Mouse (Mus musculus): ENCODE measurements around the gene Sf3a1.

The Sf3a1 gene

DNA sequence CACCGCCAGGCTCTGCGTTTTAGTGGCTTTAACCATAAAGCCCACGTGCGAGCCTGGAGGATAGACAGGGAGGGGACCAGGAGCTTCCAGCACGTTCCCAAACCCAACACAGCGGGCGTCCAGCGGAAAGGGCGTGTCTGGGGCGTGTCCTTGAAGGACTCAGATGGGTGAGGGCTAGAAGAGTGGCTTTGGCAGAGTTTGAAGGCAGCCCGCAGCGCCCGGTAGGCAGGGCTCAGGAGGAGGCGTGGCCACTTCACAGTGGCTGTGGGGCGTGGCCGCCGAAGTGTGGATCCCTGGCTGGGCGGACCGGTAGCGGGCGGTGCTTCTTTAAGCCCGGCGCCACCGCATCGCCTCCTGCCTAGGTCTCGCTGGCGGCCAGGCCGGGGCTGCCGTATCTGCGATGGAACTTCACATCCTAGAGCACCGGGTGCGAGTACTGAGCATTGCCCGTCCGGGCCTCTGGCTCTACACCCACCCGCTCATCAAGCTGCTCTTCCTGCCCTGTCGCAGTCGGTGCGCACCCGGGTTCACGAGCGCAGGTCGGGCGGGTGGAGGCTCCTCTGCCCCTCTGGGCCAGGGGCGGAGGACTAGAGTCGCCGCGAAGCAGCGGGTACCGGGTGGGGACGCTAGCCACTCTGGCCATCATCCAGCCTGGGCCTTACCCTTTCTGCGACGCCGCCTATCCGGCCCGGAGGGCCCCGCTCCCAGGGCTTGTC is 57.9 kb downstream of the Sf3a1 start, which contains the start of gene Castor1:
Castor1 (plus strand) TSS at position 312 of the 716 bp plus-strand sequence.
- peaks cover 87% of the 10 kb centered on the region for H3K4me1 ChIP-seq (replicated peaks; ENCODE audit: low read depth, low read length)
- peak within 1 kb of the TSS; percentile 90 for H3K4me3 ChIP-seq (replicated peaks; ENCODE audit: low read length)
- no peaks in the 10 kb centered on the region for H3K27me3 ChIP-seq (ENCODE audit: insufficient read depth, low read length)
- TF ChIP-seq POU5F1 (IDR thresholded peaks at IDR 0.05; ENCODE audit: borderline replicate concordance, low read length) (no peak), NANOG (IDR thresholded peaks at IDR 0.05; ENCODE audit: borderline replicate concordance, low read length) (no peak)
- peaks cover 66% of the 10 kb centered on the region for H3K36me3 ChIP-seq (ENCODE audit: insufficient read depth, low read length)
- no peaks in the 10 kb centered on the region for H3K9me3 ChIP-seq (ENCODE audit: low read length)

GRCm38 (mm10) chr11:4218637-4219036 is 58.5 kb downstream of the Sf3a1 start:
- Histone ChIP-seq H3K9me3 (ENCODE audit: low read length) (no peaks in the 10 kb centered on the region), H3K4me1 (replicated peaks; ENCODE audit: low read depth, low read length) (peaks cover 87% of the 10 kb centered on the region), H3K27me3 (ENCODE audit: insufficient read depth, low read length) (no peaks in the 10 kb centered on the region), H3K4me3 (replicated peaks; ENCODE audit: low read length) (peak overlapping the region; percentile 90), H3K36me3 (ENCODE audit: insufficient read depth, low read length) (peaks cover 61% of the 10 kb centered on the region)
- TF ChIP-seq NANOG (IDR thresholded peaks at IDR 0.05; ENCODE audit: borderline replicate concordance, low read length) (no peak), POU5F1 (IDR thresholded peaks at IDR 0.05; ENCODE audit: borderline replicate concordance, low read length) (no peak), CTCF (conservative IDR thresholded peaks at IDR 0.05; ENCODE audit: low read length) (no peak)

- no peaks in the 10 kb centered on the region for H3K27me3 ChIP-seq (ENCODE audit: insufficient read depth, low read length)
These were observed 59.2 kb downstream of the Sf3a1 start for GRCm38 (mm10) chr11:4219317-4219751.

GRCm38 (mm10) chr11:4219908-4220307 is 59.8 kb downstream of the Sf3a1 start:
- H3K9me3 ChIP-seq (ENCODE audit: low read length) = no peaks in the 10 kb centered on the region
- H3K36me3 ChIP-seq (ENCODE audit: insufficient read depth, low read length) = peaks cover 48% of the 10 kb centered on the region

More at GRCm38 (mm10) chr11:4219317-4219751, 59.2 kb downstream of the Sf3a1 start:
- H3K9me3 ChIP-seq (ENCODE audit: low read length) = no peaks in the 10 kb centered on the region
- H3K4me3 ChIP-seq (replicated peaks; ENCODE audit: low read length) = peak overlapping the region; percentile 90
- peaks cover 86% of the 10 kb centered on the region for H3K4me1 ChIP-seq (replicated peaks; ENCODE audit: low read depth, low read length)
- peaks cover 54% of the 10 kb centered on the region for H3K36me3 ChIP-seq (ENCODE audit: insufficient read depth, low read length)
- TF ChIP-seq CTCF (conservative IDR thresholded peaks at IDR 0.05; ENCODE audit: low read length) = no peak

DNA sequence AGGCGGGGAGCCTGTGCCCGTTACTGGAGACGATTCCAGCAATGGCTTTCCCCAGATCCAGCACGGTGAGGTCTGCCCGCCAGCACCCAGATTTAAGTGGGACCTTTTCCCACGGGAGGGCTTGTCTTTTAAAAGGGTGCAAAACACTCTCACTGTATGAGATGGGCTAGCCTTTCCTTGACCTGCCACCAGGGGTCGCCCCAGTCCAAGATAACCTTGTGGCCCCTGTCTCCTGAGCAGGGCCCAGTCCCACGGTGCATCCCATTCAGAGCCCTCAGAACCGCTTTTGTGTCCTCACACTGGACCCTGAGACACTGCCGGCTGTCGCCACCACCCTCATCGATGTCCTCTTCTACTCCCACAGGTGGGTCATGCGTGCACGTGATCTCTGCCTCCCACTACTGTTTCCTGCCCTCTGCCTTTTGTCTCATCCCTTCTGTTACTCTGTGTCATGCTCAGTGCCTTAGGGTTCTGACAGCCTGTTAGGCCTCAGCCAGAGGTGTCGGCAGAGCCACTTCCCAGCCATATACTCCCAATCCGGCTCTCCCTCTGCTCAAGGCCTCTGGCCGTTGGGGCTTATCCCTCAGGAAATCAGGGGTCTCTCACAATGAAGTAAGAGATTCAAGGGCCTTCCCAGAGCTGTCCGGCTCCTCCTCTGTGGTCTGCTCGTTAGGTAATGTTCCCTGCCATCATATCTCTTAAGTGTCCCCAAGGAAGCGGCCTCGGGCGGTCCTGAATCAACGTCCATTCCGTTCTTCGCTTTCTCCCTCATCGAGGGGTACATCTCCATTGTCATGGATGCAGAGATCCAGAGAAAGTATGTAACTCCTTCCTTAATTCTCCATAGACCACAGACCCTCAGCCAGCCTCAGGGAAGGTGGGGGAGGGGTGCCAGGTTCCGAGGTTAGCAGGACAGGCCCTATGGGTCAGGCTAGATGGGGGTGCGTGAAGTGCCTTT is 60.6 kb downstream of the Sf3a1 start:
- no peaks in the 10 kb centered on the region for H3K9me3 ChIP-seq (ENCODE audit: low read length)
- H3K4me3 ChIP-seq (replicated peaks; ENCODE audit: low read length) = peak overlapping the region; percentile 35
- peaks cover 80% of the 10 kb centered on the region for H3K4me1 ChIP-seq (replicated peaks; ENCODE audit: low read depth, low read length)
- H3K36me3 ChIP-seq (ENCODE audit: insufficient read depth, low read length) = peaks cover 40% of the 10 kb centered on the region
- H3K27me3 ChIP-seq (ENCODE audit: insufficient read depth, low read length) = no peaks in the 10 kb centered on the region
- TF ChIP-seq CTCF (conservative IDR thresholded peaks at IDR 0.05; ENCODE audit: low read length) (peak; percentile 93), POU5F1 (IDR thresholded peaks at IDR 0.05; ENCODE audit: borderline replicate concordance, low read length) (no peak), NANOG (IDR thresholded peaks at IDR 0.05; ENCODE audit: borderline replicate concordance, low read length) (no peak)

More at GRCm38 (mm10) chr11:4219908-4220307, 59.8 kb downstream of the Sf3a1 start:
- Histone ChIP-seq H3K4me3 (replicated peaks; ENCODE audit: low read length) (peak overlapping the region; percentile 35; the same call in 1 of the 2 replicates), H3K4me1 (replicated peaks; ENCODE audit: low read depth, low read length) (peaks cover 84% of the 10 kb centered on the region), H3K27me3 (ENCODE audit: insufficient read depth, low read length) (no peaks in the 10 kb centered on the region)
- TF ChIP-seq POU5F1 (IDR thresholded peaks at IDR 0.05; ENCODE audit: borderline replicate concordance, low read length) = no peak
- no peak for TF ChIP-seq NANOG (IDR thresholded peaks at IDR 0.05; ENCODE audit: borderline replicate concordance, low read length)
- no peak for TF ChIP-seq CTCF (conservative IDR thresholded peaks at IDR 0.05; ENCODE audit: low read length)

DNA sequence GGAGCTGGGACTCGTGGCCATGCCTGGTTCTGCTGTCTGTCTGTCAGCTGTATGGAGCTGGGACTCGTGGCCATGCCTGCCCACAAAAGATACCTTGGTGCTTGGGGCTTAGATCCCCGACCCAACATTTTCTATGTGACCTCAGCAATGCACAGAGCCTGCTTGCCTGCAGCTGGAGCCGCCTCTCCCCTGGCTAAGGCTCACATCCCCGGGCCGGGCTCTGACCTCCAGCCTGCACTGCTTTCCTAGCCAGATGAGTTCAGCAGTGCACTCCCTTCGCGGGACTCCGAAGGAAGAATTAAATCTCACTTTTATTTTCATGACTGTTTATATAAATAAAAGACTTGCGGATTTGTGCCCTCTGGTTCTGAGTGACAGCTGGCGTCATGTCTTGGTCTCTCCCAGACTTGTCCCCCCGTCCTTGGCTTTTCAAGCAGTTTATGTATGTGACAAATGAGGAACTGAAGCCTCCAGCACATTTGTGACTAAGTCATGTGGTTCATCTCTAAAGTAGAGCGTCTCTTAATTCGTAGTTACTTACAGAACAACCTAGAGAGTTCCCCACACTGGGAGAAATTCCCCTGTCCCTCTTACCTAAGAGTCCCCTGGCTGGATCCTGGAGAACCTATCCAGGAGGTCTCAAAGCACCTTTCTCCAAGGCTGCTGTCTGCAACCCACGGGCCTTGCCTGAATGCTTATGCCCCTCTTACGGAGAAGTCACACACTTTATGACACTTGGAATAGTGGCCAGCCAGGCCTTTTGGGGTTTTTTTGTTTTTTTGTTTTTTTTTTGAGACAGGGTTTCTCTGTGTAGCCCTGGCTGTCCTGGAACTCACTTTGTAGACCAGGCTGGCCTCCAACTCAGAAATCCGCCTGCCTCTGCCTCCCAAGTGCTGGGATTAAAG is 62.1 kb downstream of the Sf3a1 start:
- no peak overlapping the region; the same call in 1 of the 2 replicates for H3K4me3 ChIP-seq (replicated peaks; ENCODE audit: low read length)
- H3K36me3 ChIP-seq (ENCODE audit: insufficient read depth, low read length) = peaks cover 27% of the 10 kb centered on the region
- H3K4me1 ChIP-seq (replicated peaks; ENCODE audit: low read depth, low read length) = peaks cover 64% of the 10 kb centered on the region
- TF ChIP-seq NANOG (IDR thresholded peaks at IDR 0.05; ENCODE audit: borderline replicate concordance, low read length) (no peak), CTCF (conservative IDR thresholded peaks at IDR 0.05; ENCODE audit: low read length) (no peak), POU5F1 (IDR thresholded peaks at IDR 0.05; ENCODE audit: borderline replicate concordance, low read length) (no peak)
- H3K9me3 ChIP-seq (ENCODE audit: low read length) = no peaks in the 10 kb centered on the region
- H3K27me3 ChIP-seq (ENCODE audit: insufficient read depth, low read length) = no peaks in the 10 kb centered on the region

- Histone ChIP-seq H3K4me1 (replicated peaks; ENCODE audit: low read depth, low read length) (peaks cover 62% of the 10 kb centered on the region), H3K27me3 (ENCODE audit: insufficient read depth, low read length) (no peaks in the 10 kb centered on the region), H3K36me3 (ENCODE audit: insufficient read depth, low read length) (peaks cover 27% of the 10 kb centered on the region), H3K4me3 (replicated peaks; ENCODE audit: low read length) (no peak overlapping the region; the same call in 1 of the 2 replicates), H3K9me3 (ENCODE audit: low read length) (no peaks in the 10 kb centered on the region)
- TF ChIP-seq CTCF (conservative IDR thresholded peaks at IDR 0.05; ENCODE audit: low read length) = no peak
- no peak for TF ChIP-seq NANOG (IDR thresholded peaks at IDR 0.05; ENCODE audit: borderline replicate concordance, low read length)
- no peak for TF ChIP-seq POU5F1 (IDR thresholded peaks at IDR 0.05; ENCODE audit: borderline replicate concordance, low read length)
These were observed 63.4 kb downstream of the Sf3a1 start for GRCm38 (mm10) chr11:4223393-4224188.
